Mouse (Mus musculus) right cerebral cortex, adult 2 months (tissue): ENCODE results near the gene H1foo.

Experiments used
- DNase-seq, 2 experiments: peaks; one replicate each; pipeline ENCODE4 v3.0.0; 2021 to 2022; ENCODE audit warnings: low spot score in 2 of 2

Gene H1foo

GRCm38 (mm10) chr6:115961743-115962142 is 17.0 kb downstream of the H1foo start:
- no peak for DNase-seq

- no peak for DNase-seq
Observed at GRCm38 (mm10) chr6:115962439-115963085, 17.8 kb downstream of the H1foo start.

GRCm38 (mm10) chr6:115963656-115964055 is 18.9 kb downstream of the H1foo start:
- DNase-seq, result no peak

- DNase-seq, result peak in 1 of 2 experiments; percentile 4
Observed at GRCm38 (mm10) chr6:115966227-115966966, 21.7 kb downstream of the H1foo start.

- peak in 1 of 2 experiments; percentile 10 for DNase-seq
Observed at GRCm38 (mm10) chr6:115967291-115967880, 22.6 kb downstream of the H1foo start.

GRCm38 (mm10) chr6:115968086-115968485 is 23.3 kb downstream of the H1foo start:
- no peak for DNase-seq

- no peak for DNase-seq
Observed at GRCm38 (mm10) chr6:115968700-115969099, 24.0 kb downstream of the H1foo start.

- no peak for DNase-seq
Observed at GRCm38 (mm10) chr6:115969103-115969502, 24.4 kb downstream of the H1foo start.

GRCm38 (mm10) chr6:115969952-115970351 is 25.2 kb downstream of the H1foo start:
- DNase-seq, result no peak

GRCm38 (mm10) chr6:115971273-115972060 is 26.7 kb downstream of the H1foo start:
- DNase-seq, result no peak

- DNase-seq, result no peak
Observed at GRCm38 (mm10) chr6:115972083-115972764, 27.5 kb downstream of the H1foo start.

GRCm38 (mm10) chr6:115973139-115973875 is 28.6 kb downstream of the H1foo start:
- DNase-seq, result no peak

- DNase-seq, result no peak
Observed at GRCm38 (mm10) chr6:115973881-115974662, 29.3 kb downstream of the H1foo start.

GRCm38 (mm10) chr6:115975606-115976005 is 30.9 kb downstream of the H1foo start:
- no peak for DNase-seq

- no peak for DNase-seq
Observed at GRCm38 (mm10) chr6:115977810-115978209, 33.1 kb downstream of the H1foo start.

GRCm38 (mm10) chr6:115978596-115978995 is 33.9 kb downstream of the H1foo start:
- DNase-seq, result no peak

GRCm38 (mm10) chr6:115982889-115983288 is 38.2 kb downstream of the H1foo start:
- DNase-seq, result no peak

- no peak for DNase-seq
Observed at GRCm38 (mm10) chr6:115983306-115984038, 38.7 kb downstream of the H1foo start.

- no peak for DNase-seq
Observed at GRCm38 (mm10) chr6:115984580-115984979, 39.8 kb downstream of the H1foo start.
